Mouse (Mus musculus): ENCODE data around the gene Slmap. TPM values are rescaled to one million over a fixed set of nuclear protein-coding genes. Genes with fewer than 3 reads are reported as not detected.
"Not testable (repeated sequence)": the region's sequence is repeated elsewhere in the genome, so short reads cannot be mapped to it uniquely, and the experiment has no call there.

Slmap gene
- total RNA-seq, 2 experiments from 2014 or later, result 74.0 to 79.3 TPM

DNA sequence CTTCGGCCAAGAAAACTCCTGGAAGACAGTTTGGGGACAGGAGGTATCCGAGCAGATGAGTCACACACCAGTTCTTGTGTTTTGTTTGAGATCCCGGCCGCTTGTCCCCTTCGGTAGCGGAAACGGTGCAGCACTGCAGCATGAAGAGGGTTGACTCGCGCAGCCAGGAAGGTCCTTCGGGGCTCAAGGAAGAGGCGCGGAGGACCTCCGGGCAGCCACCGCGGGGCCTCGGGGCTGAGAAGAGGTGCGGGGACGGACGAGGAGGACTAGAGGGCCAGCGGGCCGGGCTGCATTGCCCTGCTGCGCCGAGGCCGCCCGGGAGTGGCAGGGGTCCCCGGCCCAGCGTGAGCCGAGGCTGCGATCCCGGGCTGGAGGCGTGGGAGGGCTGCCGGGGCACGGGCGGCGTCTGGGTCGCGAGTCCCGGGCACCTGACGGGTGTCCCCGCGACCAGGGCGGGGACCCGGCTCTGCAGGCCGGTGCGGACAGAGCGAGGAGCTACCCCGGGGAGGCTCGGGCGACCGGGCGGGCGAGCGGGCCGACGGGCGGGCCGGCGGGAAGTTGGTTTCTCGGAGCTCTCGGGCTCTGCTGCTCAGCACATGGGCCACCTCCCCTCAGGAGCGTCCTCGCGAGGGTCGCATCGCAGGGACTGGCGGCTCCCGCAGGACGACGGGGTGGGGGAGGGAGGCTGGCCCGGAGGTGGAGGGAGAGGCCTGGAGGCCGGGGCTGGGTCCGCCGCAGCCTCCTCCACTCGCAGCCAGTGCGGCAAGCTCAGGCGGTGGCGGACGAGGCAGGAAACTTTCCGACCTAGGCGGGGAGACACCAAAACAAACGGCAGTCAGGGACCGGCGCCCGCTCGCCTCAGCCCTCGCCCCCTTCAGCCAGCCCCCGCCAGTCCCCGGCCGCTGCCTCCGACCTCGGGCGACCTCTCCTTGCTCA lies 642 bp downstream of the Slmap start:
- peak; percentile 26 to 40 for DNase-seq (ENCODE audit: low spot score in 2 of 2)

DNA sequence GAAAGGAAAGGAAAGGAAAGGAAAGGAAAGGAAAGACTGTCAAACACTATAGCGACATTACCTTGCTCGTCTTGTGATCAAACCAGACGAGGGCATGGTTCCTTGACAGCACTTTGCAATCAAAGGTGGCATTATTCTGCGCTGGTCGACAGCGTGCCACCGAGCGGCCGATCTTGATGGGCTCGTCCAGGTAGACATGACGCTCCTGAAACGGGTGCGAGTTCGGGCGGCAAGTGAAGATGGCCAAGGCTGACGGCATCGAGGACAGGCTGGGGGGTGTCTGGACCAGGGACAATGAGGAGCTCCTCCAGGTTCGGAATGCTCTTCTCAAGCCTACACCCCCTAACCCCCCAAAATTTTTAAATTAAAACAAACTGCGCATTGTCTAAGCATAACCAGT lies 1.5 kb downstream of the Slmap start:
- DNase-seq (ENCODE audit: low spot score in 2 of 2), result no peak

DNA sequence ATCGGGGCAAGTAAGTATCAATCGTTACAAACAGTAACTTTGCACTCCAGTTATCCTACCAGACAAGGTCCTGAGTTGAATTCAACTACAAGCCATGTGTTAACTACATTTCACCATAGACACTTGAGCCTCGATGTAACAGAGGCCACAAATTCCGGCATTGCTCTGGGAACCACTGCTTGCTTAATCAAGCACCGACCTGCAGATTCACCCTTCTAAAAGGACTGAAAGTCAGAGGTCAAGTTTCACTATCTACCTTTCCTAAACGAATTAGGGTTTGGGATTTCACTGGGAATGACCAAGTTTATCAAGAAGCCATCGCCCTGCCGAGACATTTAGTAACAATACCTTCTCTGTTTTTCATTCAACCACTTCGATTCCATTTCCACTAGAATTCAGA lies 2.0 kb downstream of the Slmap start:
- no peak for DNase-seq (ENCODE audit: low spot score in 2 of 2)

DNA sequence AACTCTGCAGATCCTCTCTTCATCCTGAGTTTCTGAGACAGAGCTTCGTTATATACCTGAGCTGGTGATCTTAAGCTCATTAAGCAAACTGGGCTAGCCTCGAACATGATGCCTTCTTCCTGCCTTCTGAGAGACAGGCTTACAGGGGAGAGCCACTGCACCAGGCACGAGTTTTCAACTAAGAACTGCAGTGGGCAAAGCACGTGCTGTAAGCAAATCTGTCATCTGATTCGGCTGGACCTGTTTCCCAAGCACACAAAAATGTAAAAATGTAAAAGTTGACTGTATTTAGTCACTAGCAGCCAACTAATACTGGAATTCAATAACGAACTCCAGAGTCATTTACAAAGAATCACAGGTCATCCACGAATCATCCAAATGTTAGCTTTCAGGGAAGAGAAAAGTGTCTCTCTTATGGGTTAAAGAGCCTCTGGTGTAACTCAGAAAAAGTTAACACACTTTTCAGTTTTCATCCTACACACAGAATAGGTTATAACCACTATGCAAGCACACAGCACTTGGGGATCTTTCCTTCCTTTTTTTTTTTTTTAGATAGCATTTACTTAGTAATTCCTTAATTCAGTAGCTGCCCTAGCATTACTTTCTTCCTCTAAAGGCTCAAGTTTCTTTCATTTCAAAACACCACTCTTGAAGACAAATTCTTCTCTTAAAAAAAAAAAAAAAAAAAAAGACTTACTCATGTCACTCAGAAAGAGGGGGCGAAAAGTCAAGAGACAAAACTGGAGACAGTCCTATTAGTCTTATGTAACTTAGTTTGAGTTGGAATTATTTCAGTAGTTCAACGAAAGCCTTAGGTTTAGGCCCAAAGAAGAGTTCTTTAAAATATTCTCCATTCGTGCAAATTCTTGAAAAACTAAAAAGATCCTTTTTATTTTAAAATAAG lies 3.1 kb downstream of the Slmap start:
- no peak for DNase-seq (ENCODE audit: low spot score in 2 of 2)

DNA sequence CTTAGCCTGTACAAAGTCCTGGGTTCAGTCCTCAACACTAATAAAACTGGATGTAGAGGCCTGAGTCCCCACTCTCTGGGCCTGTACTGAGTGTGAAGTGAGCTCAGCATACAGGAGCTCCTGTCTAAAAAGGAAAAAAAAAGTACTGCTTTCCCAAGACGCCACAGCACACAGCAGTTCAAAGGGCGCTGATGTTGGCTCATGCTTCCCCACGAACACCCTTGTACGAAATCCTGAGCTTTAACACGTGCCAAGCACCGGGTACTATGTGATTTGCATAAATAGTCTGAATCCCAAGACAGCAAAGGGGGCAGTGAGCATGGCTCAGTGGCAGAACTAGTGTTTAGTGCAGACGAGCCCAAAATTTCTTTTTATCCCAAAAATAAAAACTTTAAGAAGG lies 4.4 kb downstream of the Slmap start:
- no peak for DNase-seq (ENCODE audit: low spot score in 2 of 2)

DNA sequence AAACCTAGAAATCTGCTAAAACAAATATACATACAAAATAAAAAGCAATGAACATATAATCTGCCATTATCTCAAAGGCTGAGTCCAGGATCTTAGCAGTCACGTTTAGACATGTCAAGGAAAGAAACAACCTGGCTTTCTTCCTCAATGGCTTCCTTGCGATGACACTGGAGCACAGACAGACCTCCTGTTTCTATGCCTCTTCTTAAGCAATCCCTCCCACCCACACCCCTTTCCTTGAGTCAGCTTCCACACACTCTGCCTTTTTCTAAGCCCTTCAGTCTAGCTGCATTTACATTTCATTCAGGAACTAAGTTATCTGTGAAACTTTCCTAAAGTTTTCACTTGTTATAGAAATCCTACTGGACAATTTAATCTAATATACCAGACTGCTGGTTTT lies 6.4 kb downstream of the Slmap start:
- no peak for DNase-seq (ENCODE audit: low spot score in 2 of 2)

DNA sequence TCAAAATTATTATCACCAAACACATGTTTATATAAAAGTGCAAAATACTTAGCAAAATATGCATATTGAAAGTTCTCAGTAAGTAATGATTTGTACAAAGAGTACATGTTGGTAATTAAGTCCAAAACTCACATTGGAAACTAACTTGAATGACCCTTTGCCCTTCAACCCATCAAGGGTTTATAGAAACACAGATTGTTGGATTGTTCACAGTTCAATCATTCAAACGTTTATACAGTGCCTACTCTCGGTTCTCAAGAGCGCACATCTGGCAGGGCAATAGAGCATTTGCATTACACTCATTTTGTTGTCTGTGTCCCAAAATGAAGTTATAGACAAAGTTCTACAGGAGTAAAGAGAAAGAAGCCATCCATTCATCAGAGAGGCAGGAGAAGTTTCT lies 8.8 kb downstream of the Slmap start:
- no peak for DNase-seq (ENCODE audit: low spot score in 2 of 2)

DNA sequence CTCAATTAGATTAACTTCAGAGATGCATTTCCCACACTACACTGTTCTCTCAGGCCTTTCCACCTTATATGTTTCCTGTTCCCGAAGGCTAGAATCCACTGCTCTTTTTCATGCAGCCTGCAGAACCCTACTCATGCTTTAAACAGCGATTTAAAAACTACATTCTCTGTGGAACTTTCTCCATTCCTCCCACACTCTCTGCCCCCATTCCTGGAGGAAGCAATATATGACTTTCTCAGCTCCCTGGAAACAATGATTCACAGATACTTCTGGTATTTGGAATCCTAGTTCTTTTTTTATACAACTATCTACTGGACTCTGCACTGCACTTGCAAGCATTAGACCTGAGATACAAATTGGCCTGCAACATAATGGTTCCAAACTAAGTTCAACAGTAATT lies 11.6 kb downstream of the Slmap start:
- DNase-seq (ENCODE audit: low spot score in 2 of 2), result no peak

DNA sequence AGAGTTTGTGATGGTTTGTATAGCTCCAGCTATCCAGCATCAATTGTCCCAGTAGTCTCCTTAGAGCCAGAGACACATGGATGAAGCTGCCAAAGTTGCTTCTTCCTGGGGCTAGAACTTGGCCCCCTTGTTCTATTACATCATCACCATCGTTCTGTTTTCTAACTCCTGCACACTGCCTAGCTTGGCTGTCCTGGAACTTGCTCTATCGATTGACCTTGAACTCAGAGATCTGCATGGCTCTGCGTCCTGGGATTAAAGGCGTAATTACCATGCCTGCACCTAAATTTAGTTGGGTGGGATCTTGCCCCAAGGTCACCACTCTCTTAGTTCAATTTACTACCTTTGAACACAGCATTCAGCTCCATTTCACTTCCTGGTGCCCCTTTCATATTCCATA lies 14.9 kb downstream of the Slmap start:
- no peak for DNase-seq (ENCODE audit: low spot score in 2 of 2)

DNA sequence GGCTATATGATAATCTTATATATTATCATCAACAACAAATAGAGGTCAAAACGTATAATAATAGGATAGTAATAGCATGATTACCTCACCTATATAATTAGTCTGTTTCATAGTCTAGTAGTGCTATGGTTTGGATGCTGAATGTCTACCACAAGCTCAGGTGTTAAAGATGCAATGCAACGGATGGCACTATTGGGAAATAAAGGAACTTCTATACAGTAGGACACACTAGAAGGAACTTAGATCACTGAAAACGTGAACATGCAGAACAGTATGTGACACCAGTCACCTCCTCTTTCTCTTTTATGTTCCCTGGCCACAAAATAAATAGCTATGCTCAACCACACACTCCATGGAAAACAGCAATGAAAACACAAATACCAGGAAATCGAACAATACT lies 16.9 kb downstream of the Slmap start:
- no peak for DNase-seq (ENCODE audit: low spot score in 2 of 2)

DNA sequence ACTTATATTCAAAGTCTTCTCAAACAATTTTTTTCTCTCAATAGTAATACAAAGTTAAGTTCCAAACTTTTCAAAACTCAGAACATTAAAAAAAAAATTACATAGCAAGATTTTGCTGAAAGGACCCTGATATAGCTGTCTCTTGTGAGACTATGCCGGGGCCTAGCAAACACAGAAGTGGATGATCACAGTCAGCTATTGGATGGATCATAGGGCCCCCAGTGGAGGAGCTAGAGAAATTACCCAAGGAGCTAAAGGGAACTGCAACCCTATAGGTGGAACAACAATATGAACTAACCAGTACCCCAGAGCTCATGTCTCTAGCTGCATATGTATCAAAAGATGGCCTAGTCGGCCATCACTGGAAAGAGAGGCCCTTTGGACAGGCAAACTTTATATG lies 18.5 kb downstream of the Slmap start:
- not testable (repeated sequence) for DNase-seq (ENCODE audit: low spot score in 2 of 2)

DNA sequence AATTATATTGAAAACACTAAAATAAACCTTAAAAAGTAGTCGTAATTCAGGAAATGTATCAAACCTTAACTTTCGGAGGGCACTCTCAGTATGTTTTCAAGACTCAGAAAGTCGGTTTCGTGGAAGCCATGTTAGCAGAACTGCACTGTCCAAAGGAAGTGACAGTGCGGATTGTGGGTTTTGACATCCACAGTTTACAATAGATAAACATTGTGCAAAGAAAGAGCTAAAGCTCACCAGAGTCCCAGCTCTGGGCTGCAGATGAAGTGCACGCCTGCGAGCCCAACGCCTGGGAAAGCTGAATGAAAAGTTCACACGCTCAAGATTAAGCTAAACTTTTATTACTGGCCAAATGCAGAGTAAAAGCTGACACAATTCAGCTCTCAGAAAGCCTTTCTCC lies 18.9 kb downstream of the Slmap start:
- no peak for DNase-seq (ENCODE audit: low spot score in 2 of 2)

DNA sequence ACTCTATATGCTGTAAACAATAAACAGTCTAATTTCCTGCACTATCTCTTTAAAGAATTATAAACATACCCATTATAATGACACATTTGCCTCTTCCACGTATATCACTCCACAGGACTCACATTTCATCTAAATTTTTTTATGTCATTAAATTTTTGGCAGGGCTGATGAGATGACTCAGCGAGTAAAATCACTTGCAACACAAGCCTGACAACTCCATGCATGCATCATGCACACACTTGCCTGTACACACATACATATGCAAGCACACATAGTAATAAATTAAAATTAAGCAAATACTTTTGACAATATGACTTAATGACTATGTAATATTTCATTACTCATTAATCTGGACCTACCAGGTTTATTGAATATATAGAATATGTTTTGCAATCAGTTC lies 24.2 kb downstream of the Slmap start:
- no peak for DNase-seq (ENCODE audit: low spot score in 2 of 2)

DNA sequence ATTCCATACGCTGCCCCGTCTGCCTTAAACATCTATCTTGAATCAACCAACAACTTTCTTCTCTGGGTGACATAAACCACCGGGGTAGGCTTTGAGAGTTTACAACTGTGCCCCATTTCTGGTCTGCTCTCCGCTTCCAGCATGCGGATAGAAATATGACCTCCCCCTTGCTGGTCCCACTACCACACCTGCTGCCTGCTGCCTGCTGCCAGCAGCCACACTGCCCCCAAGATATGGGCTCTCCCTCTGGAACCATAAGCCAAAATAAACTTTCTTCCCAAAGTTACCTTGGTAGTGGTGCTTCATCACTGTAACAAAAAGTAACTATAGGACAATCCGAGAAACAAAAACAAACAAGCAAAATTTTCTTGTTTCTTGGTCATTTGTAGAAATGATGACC lies 26.6 kb downstream of the Slmap start:
- DNase-seq (ENCODE audit: low spot score in 2 of 2), result no peak

DNA sequence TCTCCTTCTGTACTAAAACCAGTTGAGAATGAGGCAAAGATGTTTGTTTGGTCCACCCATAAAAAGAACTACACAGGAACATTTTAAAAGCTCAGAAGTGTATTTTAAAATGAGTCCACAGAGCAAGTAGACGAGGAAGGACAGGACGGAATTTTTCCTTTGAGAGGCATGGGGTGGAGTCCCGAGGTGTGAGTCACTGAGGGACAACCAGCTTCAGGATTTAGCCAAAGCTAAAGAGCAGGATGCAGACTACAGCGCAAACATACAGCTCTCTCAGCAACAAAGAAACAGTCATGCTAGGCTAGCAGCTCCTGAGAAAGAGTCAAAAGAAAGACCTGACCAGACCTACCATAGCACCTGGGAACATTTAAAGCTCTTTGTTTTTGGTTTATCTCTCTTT lies 27.4 kb downstream of the Slmap start:
- no peak for DNase-seq (ENCODE audit: low spot score in 2 of 2)

DNA sequence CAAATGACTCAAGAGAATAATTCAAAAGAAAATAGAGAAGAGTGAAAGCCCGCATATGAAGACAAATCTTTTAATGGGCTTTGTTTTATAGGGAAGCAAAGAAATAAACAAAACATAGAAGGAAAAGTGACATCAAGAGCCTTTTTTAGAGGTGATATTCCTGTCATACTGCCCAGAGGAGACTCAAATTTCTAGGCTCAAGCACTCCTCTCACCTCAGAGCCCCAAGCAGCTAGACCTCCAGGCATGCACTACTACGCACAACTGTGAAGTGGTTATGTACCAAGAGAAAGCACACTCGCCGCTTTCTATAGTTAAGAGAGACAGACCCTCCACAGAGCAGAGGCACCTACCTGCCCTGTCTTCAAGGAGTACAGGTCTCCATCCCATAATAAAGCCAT lies 30.2 kb downstream of the Slmap start:
- no peak for DNase-seq (ENCODE audit: low spot score in 2 of 2)

DNA sequence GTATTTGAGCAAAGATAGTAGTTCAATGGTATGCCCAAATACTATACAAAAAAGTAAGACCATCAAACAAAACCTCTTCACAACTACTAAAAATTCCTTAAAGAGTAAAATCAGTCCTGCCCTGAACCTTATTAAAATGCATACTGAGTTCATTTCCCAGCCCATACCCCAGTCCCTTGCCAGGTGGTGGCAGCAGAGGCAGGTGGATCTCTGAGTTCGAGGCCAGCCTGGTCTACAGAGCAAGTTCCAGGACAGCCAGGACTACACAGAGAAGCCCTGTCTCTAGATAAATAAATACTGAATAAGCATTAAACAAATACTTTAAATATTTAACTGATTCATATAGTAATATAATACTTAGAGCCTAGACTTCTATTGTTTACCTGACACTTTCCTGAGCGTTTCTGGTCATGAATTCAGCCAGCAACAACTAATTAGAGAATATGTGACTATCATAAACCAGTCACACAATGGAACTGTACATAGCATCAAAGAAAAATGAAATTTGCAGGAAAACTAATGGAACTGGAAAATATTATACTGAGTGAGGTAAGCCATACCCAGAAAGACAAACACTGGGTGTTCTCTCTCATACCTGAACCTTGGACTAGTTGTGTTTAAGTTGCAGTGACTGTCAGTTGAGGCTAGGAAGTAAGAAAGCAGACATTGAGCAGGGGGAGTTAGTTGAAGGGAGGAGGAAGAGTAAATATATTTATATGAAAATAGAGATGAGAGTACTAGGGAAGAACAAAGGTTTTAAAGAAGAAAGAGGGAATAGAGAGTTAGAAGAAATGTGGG lies 34.4 kb downstream of the Slmap start:
- no peak for DNase-seq (ENCODE audit: low spot score in 2 of 2)

DNA sequence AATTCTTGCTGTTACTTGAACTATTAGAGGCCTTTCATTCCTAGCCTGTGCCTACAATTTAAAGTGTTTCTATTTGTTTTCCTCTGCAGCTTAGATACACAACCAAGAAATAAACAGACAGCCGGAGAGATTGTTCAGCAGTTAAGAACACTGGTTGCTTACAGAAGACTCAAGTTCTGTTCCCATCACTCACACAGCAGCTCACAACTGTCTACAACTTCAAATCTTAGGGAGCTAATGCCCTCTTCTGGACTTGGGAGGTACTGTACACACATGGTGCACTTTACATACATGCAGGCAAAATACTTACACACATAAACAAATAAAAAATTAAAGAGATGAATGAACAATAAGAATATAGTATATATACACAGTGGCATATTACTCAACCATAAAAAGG lies 39.7 kb downstream of the Slmap start:
- DNase-seq (ENCODE audit: low spot score in 2 of 2), result no peak

DNA sequence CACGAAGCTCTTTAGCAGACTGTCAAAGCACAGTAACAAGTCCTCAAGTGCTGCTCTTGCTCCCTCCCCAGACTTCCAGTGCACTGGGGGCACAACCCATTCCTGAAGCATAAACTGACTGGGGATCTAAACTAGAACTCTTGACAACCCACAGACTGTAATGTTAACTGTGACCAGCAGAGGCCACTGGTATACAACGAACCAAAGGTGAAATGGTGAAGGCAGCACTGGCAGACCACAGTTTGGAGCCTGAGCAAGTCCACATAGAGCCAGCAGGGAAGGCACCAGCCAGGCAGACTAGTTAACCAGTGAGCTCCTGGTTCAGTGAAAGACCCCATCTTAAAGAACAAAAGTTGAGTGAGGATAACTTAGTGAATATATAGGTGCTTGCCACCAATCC lies 43.6 kb downstream of the Slmap start:
- peak in 1 of 2 experiments; percentile 31 for DNase-seq (ENCODE audit: low spot score in 2 of 2)

DNA sequence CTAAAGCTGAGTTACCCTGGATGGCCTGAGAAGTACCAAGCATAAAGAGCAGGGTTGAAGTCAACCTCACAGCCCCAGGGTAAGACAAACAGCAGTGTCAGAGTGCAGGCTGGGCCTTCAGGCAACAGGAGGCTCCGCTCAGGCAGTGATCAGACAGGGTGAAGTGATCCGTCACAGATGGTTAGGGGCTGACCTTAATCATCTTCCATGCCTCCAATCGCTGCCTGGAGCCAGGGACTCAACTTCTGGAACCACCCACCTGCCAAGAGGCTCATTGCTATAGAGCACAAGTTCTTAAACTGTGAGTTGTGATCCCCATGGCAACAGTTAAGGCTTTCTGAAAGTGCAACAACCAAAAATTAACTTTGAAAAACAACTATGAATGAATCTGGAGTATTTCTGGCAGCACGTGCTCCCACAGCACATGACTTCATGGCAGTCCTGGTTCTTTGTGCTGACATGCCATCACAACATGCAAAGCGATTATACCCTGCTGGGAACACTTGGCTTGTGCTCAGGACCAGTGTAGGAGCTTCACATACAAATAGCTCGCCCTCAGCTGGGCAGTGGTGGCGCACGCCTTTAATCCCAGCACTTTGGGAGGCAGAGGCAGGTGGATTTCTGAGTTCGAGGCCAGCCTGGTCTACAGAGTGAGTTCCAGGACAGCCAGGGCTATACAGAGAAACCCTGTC lies 46.3 kb downstream of the Slmap start:
- DNase-seq (ENCODE audit: low spot score in 2 of 2), result no peak

Measured in adrenal gland, postnatal 4 days (tissue).